Mouse (Mus musculus) midbrain, embryonic 14.5 days (tissue): Measurements from ENCODE around the gene Cpb2. TPM values are rescaled to one million over a fixed set of nuclear protein-coding genes. Genes with fewer than 3 reads are reported as not detected.

ENCODE experiments used
- ATAC-seq: fragments of 200-750 bp; cut with Nextera tagmentation; 2 replicates; pipeline ENCODE4 v1.8.0; 2017; ENCODE audit warnings: moderate number of reproducible peaks, moderate library complexity; ENCODE audit not compliant: low FRiP score, low TSS enrichment
- DNase-seq: peaks from one replicate; pipeline ENCODE4 v3.0.0-alpha.2; 2015
- H3K27ac ChIP-seq: fragments of 300-500 bp; sonication (generic); replicated peaks from 2 replicates; pipeline ENCODE4 v1.5.1; 2014; ENCODE audit warnings: mild to moderate bottlenecking, low read depth, low read length, moderate library complexity
- H3K27me3 ChIP-seq: fragments of 300-500 bp; sonication (generic); 2 replicates; pipeline ENCODE4 v1.6.1; 2014; ENCODE audit warnings: low read length, control low read depth, mixed read lengths; ENCODE audit not compliant: control insufficient read depth, insufficient read depth
- H3K36me3 ChIP-seq: fragments of 300-500 bp; sonication (generic); 2 replicates; pipeline ENCODE4 v1.6.1; 2014; ENCODE audit warnings: low read length, control low read depth; ENCODE audit not compliant: control insufficient read depth, insufficient read depth
- H3K4me1 ChIP-seq: fragments of 300-500 bp; sonication (generic); 2 replicates; pipeline ENCODE4 v1.6.1; 2014; ENCODE audit warnings: mild to moderate bottlenecking, antibody characterized with exemption, low read length, control low read depth; ENCODE audit not compliant: control insufficient read depth, insufficient read depth
- H3K4me2 ChIP-seq: fragments of 300-500 bp; sonication (generic); 2 replicates; pipeline ENCODE4 v1.6.1; 2014; ENCODE audit warnings: mild to moderate bottlenecking, low read length, moderate library complexity
- H3K4me3 ChIP-seq: fragments of 300-500 bp; sonication (generic); replicated peaks from 2 replicates; pipeline ENCODE4 v1.5.1; 2014; ENCODE audit warnings: low read depth, low read length
- H3K9ac ChIP-seq: fragments of 300-500 bp; sonication (generic); replicated peaks from 2 replicates; pipeline ENCODE4 v1.6.1; 2014; ENCODE audit warnings: mild to moderate bottlenecking, low read length, moderate library complexity
- H3K9me3 ChIP-seq: fragments of 300-500 bp; sonication (generic); 2 replicates; pipeline ENCODE4 v1.6.1; 2016; ENCODE audit warnings: low read length, control low read depth, mixed read lengths; ENCODE audit not compliant: control insufficient read depth
- WGBS: fragments of 180-500 bp; shearing (Covaris S2); extraction: QIAGEN DNeasy Blood & Tissue Kit; methylation state at CpG from one replicate; pipeline ENCODE4 v1.1.7; 2014; 5-methylcytosine and 5-hydroxymethylcytosine counted together
- polyA plus RNA-seq: library from polyadenylated mRNA; unstranded; fragments of >200 nt; fragmentation: Nextera tagmentation; extraction: Ambion mirVana; gene quantifications from 2 replicates; pipeline ENCODE4 v1.2.1, GENCODE M21; 2014

The Cpb2 gene
- polyA plus RNA-seq, 1 experiment from 2014 or later: not detected

DNA sequence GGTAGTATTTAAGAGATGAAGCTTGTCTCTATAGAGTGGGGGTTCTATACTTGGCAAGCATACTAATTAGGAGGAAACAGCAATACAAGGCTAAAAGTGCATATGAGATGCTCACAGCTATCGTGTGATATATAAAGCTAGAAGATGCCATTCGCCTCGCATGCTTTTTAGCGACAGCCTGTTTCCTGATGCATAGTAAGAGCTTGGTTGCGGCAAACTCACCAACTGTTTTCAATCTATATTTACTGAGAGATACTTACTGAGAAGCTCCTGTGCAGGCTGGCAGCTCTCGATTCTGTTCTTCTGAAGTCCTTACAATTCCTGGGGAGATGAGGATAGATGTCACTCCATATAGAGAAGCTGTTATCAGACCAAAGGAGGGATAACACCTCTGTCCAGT, 37.6 kb downstream of the Cpb2 start:
- H3K9me3 ChIP-seq: no peaks in the 10 kb centered on the region
- H3K36me3 ChIP-seq: no peaks in the 10 kb centered on the region
- 92% methylated on average over 6 of the region's 6 CpGs for WGBS
- no peak overlapping the region for H3K9ac ChIP-seq
- no peak for DNase-seq
- H3K4me3 ChIP-seq: no peak overlapping the region
- ATAC-seq: no peak
- no peak overlapping the region for H3K4me2 ChIP-seq
- peaks cover 6% of the 10 kb centered on the region; the same call in 1 of the 2 replicates for H3K4me1 ChIP-seq
- no peak overlapping the region for H3K27ac ChIP-seq
- H3K27me3 ChIP-seq: no peaks in the 10 kb centered on the region

- 75% methylated on average over 5 of the region's 5 CpGs for WGBS
- Histone ChIP-seq H3K9ac (no peak overlapping the region), H3K27me3 (no peaks in the 10 kb centered on the region), H3K27ac (no peak overlapping the region), H3K4me1 (peaks cover 11% of the 10 kb centered on the region; the same call in 1 of the 2 replicates), H3K4me2 (no peak overlapping the region), H3K36me3 (no peaks in the 10 kb centered on the region), H3K9me3 (no peaks in the 10 kb centered on the region), H3K4me3 (no peak overlapping the region)
- no peak for ATAC-seq
- DNase-seq: no peak
Observed at GRCm38 (mm10) chr14:75280406-75280805, 38.3 kb downstream of the Cpb2 start.

DNA sequence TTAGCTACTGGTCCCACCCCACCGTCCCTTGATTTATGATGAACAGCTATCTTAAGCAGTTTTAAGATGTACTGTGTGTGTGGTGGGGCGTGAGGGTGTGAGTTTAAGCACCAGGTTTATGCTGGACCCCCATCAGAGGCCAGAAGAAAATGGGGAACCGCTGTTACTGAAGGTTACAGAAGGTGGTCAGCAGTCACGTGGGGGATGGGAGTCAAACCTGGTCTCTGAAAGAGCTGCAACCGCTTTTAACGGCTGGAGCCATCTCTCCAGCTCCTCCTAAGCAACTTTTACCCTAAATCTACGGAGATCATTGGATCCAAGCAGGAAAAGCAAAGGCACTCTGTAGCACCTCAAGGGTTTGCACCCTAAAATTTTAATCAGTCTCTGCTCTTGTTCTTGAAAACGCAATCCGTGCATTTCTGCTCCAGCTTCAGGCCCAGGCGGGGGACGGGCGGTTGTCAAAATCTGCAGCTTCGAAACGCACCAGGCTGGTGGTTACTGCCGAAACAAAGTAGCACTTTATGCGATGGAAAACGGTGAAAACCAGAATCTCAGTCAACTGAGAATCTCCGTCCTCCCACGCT, 41.6 kb downstream of the Cpb2 start:
- H3K4me1 ChIP-seq: peaks cover 16% of the 10 kb centered on the region; the same call in 1 of the 2 replicates
- 6% methylated on average over 19 of the region's 19 CpGs for WGBS

DNA sequence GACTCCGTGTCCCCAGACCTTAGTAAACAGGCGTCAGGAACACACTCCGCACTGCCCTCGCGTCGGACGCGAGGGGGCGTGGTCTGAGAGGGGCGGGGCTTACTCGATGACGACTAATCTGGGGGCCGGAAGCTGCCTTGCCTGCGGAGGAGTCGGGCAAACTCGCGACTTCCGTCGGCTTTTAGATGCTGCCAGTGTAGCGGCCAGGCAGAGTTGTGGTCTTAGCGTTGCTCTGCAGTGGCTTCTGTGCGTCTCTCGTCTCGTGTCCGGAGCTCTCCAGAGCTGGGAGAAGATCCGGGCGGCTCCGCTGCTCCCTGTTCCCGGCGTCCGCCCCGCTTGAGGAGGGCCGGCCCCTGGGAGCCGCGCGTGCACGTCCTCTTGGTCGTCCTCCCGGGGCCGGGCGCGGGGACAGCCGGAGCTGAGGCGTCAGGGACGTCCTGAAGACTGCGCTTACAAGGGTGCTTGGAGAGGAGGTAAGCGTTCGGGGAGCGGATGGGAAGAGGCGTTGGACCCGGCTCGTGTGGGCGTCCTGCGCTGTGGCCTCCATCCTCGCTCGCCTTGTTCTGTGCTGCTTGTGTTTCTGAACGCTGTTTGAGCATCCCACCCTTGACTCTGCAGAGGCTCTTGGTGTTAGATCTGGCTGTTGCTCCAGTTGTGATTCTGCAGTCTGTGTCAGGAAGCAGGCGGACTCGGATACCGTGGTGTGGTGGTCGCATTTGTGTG, 42.3 kb downstream of the Cpb2 start, which contains the start of gene Zc3h13:
Gene Zc3h13, plus strand, starts transcription at position 181 of the 723 bp plus-strand sequence.
- Histone ChIP-seq H3K4me1 (peaks cover 16% of the 10 kb centered on the region; the same call in 1 of the 2 replicates), H3K27me3 (no peaks in the 10 kb centered on the region), H3K9me3 (no peaks in the 10 kb centered on the region), H3K4me3 (peak within 1 kb of the TSS; percentile 100), H3K4me2 (peak within 1 kb of the TSS; percentile 84), H3K9ac (peak within 1 kb of the TSS; percentile 93), H3K36me3 (no peaks in the 10 kb centered on the region), H3K27ac (peak within 1 kb of the TSS; percentile 84)
- peak; percentile 99 for ATAC-seq
- under 1% methylated on average over 61 of the region's 61 CpGs for WGBS
- DNase-seq: peak; percentile 97

More for the DNA sequence above, 41.6 kb downstream of the Cpb2 start:
- H3K9ac ChIP-seq: peak overlapping the region; percentile 57
- ATAC-seq: peak; percentile 34
- H3K36me3 ChIP-seq: no peaks in the 10 kb centered on the region
- peak; percentile 56 for DNase-seq
- no peaks in the 10 kb centered on the region for H3K27me3 ChIP-seq
- H3K9me3 ChIP-seq: no peaks in the 10 kb centered on the region
- peak overlapping the region; percentile 68 for H3K27ac ChIP-seq
- peak overlapping the region; percentile 100 for H3K4me3 ChIP-seq
- peak overlapping the region; percentile 82 for H3K4me2 ChIP-seq

DNA sequence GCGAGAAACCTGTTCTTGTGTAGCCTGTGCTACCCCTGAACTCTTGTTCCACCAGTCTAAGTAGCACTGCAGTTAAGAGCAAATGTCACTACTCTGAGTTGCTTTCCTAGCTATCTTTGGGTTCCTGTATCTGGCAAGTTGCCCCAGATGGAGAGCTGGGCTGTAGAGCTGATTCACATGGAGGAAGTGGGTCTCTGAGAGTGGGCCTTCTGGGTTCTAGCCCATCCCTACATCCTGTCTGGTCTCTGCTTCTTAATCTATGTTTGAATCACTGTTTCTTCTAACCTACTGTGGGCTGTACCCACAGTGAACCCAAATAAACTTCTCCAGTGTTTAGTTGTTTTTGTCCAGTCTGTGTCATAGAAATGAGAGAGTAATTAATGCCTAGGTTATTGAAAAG, 59.0 kb downstream of the Cpb2 start:
- H3K9ac ChIP-seq: no peak overlapping the region
- H3K4me2 ChIP-seq: no peak overlapping the region
- ATAC-seq: no peak
- no peaks in the 10 kb centered on the region for H3K36me3 ChIP-seq
- 90% methylated on average over 1 of the region's 1 CpGs for WGBS
- no peaks in the 10 kb centered on the region for H3K9me3 ChIP-seq
- no peak overlapping the region for H3K27ac ChIP-seq
- no peaks in the 10 kb centered on the region for H3K27me3 ChIP-seq
- H3K4me3 ChIP-seq: no peak overlapping the region
- DNase-seq: no peak
- H3K4me1 ChIP-seq: no peaks in the 10 kb centered on the region

- Histone ChIP-seq H3K9ac (no peak overlapping the region), H3K9me3 (no peaks in the 10 kb centered on the region), H3K4me2 (no peak overlapping the region), H3K27ac (no peak overlapping the region), H3K4me3 (no peak overlapping the region), H3K36me3 (no peaks in the 10 kb centered on the region), H3K27me3 (no peaks in the 10 kb centered on the region), H3K4me1 (no peaks in the 10 kb centered on the region)
- ATAC-seq (no peak), DNase-seq (no peak)
- WGBS: 41% methylated on average over 5 of the region's 5 CpGs
Observed at GRCm38 (mm10) chr14:75303807-75304206, 61.7 kb downstream of the Cpb2 start.

GRCm38 (mm10) chr14:75307855-75308254, 65.8 kb downstream of the Cpb2 start:
- Histone ChIP-seq H3K4me2 (no peak overlapping the region), H3K27me3 (no peaks in the 10 kb centered on the region), H3K9ac (no peak overlapping the region), H3K4me3 (no peak overlapping the region), H3K9me3 (no peaks in the 10 kb centered on the region), H3K4me1 (no peaks in the 10 kb centered on the region), H3K27ac (no peak overlapping the region), H3K36me3 (0 out of 2 replicates have a peak, but pooled peaks cover 7% of the 10 kb centered on the region)
- no peak for ATAC-seq
- peak; percentile 55 for DNase-seq

GRCm38 (mm10) chr14:75309336-75309992, 67.4 kb downstream of the Cpb2 start:
- DNase-seq (peak; percentile 73), ATAC-seq (no peak)
- 0 out of 2 replicates have a peak, but pooled peaks cover 8% of the 10 kb centered on the region for H3K36me3 ChIP-seq
- no peak overlapping the region for H3K9ac ChIP-seq
- H3K27me3 ChIP-seq: no peaks in the 10 kb centered on the region
- no peak overlapping the region for H3K4me2 ChIP-seq
- H3K27ac ChIP-seq: no peak overlapping the region
- H3K4me3 ChIP-seq: no peak overlapping the region
- H3K9me3 ChIP-seq: no peaks in the 10 kb centered on the region
- no peaks in the 10 kb centered on the region for H3K4me1 ChIP-seq
- 69% methylated on average over 5 of the region's 5 CpGs for WGBS
